Mouse (Mus musculus) kidney, postnatal 0 days (tissue): ENCODE measurements around the gene Itih4. TPM values are rescaled to one million over a fixed set of nuclear protein-coding genes. Genes with fewer than 3 reads are reported as not detected.

Experiments
- ATAC-seq: fragments of 200-750 bp; cut with Nextera tagmentation; replicated peaks from 2 replicates; pipeline ENCODE4 v1.8.0; 2017; ENCODE audit warnings: low read depth, moderate number of reproducible peaks, moderate TSS enrichment, moderate library complexity; ENCODE audit not compliant: low FRiP score
- DNase-seq: peaks from one replicate; pipeline ENCODE4 v3.0.0-alpha.2; 2016; ENCODE audit warnings: low spot score
- H3K27ac ChIP-seq: fragments of 300-500 bp; sonication (generic); 2 replicates; pipeline ENCODE4 v1.5.1; 2014; ENCODE audit warnings: mild to moderate bottlenecking
- H3K27me3 ChIP-seq: fragments of 300-500 bp; sonication (generic); 2 replicates; pipeline ENCODE4 v1.6.1; 2014; ENCODE audit warnings: low read length, mixed read lengths; ENCODE audit not compliant: insufficient read depth
- H3K36me3 ChIP-seq: fragments of 300-500 bp; sonication (generic); 2 replicates; pipeline ENCODE4 v1.6.1; 2014; ENCODE audit warnings: low read length, mixed read lengths; ENCODE audit not compliant: insufficient read depth
- H3K4me1 ChIP-seq: fragments of 300-500 bp; sonication (generic); replicated peaks from 2 replicates; pipeline ENCODE4 v1.6.1; 2014; ENCODE audit warnings: antibody characterized with exemption, low read length, mixed read lengths; ENCODE audit not compliant: insufficient read depth
- H3K4me2 ChIP-seq: fragments of 300-500 bp; sonication (generic); 2 replicates; pipeline ENCODE4 v1.6.1; 2014; ENCODE audit warnings: mild to moderate bottlenecking, low read length, moderate library complexity, mixed read lengths
- H3K4me3 ChIP-seq: fragments of 300-500 bp; sonication (generic); replicated peaks from 2 replicates; pipeline ENCODE4 v1.5.1; 2014; ENCODE audit warnings: low read depth, low read length
- H3K9ac ChIP-seq: fragments of 300-500 bp; sonication (generic); 2 replicates; pipeline ENCODE4 v1.6.1; 2014; ENCODE audit warnings: low read depth, low read length
- H3K9me3 ChIP-seq: fragments of 300-500 bp; sonication (generic); replicated peaks from 2 replicates; pipeline ENCODE4 v1.6.1; 2016; ENCODE audit warnings: low read length, inconsistent platforms, mixed read lengths
- CTCF ChIP-seq: IDR thresholded peaks from 2 replicates; pipeline ENCODE4 v1.5.1; 2016; ENCODE audit warnings: antibody characterized with exemption, low read depth, mild to moderate bottlenecking, moderate library complexity
- WGBS: fragments of 180-500 bp; shearing (Covaris S2); extraction: QIAGEN DNeasy Blood & Tissue Kit; methylation state at CpG from one replicate; pipeline ENCODE4 v1.1.7; 2014; 5-methylcytosine and 5-hydroxymethylcytosine counted together
- polyA plus RNA-seq: library from polyadenylated mRNA; unstranded; fragments of >200 nt; fragmentation: Nextera tagmentation; extraction: Ambion mirVana; gene quantifications from 2 replicates; pipeline ENCODE4 v1.2.1, GENCODE M21; 2015

Gene Itih4
- polyA plus RNA-seq, result 0.17 and 0.26 TPM in 2 replicates

DNA sequence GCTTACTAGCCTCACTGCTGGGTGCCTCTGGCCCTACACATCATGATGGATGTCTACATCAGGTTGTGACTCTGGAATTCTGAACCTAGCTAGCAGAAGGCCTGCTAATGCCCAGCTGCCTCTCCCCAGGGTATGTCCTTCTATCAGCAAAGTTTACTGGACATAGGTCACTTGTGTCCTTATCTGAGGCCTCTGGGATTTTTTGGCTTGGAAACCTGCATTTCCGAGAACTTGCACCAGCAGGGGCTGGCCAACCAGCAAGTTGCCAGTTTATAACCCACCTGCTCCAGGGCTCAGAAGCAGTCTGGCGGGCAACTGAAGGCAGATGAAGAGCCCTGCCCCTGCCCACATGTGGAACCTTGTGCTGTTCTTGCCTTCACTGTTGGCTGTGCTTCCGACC lies at the start of gene Itih4:
Gene Itih4 (plus strand): TSS at position 273 of the 400 bp plus-strand sequence.
- Histone ChIP-seq H3K27me3 (no peaks in the 10 kb centered on the region), H3K4me1 (peaks cover 6% of the 10 kb centered on the region; the same call in 1 of the 2 replicates), H3K9ac (no peak within 1 kb of the TSS), H3K27ac (no peak within 1 kb of the TSS), H3K4me2 (no peak within 1 kb of the TSS), H3K4me3 (no peak within 1 kb of the TSS), H3K9me3 (no peaks in the 10 kb centered on the region), H3K36me3 (no peaks in the 10 kb centered on the region)
- ATAC-seq (no peak), DNase-seq (no peak)
- WGBS, result 85% methylated on average over 3 of the region's 3 CpGs
- TF ChIP-seq CTCF, result no peak

DNA sequence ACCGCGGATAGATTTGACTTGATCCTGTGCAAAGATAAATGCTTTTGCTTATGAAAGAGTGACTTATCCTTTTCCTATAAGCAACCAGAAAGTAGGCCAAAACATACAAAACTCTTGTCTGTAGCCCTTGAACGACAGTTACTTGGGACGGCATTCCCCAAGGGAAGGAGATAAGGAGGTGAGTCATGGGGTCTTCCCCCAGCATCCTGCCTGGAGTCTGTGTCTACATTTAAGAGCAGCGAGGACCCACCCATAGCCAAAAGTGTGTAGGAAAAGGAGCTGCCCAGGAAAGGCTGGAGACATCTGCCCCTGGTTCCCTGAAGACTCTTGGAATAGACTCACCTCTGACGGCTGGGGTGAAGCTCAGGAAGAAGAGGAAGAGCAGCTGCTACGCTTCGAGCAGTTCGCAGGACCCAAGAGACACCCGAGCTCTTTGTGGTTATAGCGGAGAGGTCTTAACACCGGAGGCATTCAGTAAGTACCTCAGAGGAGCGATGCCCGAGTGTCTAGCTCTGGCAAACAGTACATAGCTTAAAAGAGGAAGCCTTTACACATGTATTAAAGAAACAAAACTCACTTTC lies 48.8 kb upstream of the Itih4 start:
- DNase-seq, result no peak
- 70% methylated on average over 14 of the region's 14 CpGs for WGBS
- TF ChIP-seq CTCF, result no peak
- Histone ChIP-seq H3K4me2 (no peak overlapping the region), H3K27me3 (no peaks in the 10 kb centered on the region), H3K9ac (no peak overlapping the region), H3K27ac (peak overlapping the region; percentile 13; the same call in 1 of the 2 replicates), H3K9me3 (no peaks in the 10 kb centered on the region), H3K4me1 (no peaks in the 10 kb centered on the region), H3K36me3 (no peaks in the 10 kb centered on the region), H3K4me3 (no peak overlapping the region)
- ATAC-seq, result no peak

DNA sequence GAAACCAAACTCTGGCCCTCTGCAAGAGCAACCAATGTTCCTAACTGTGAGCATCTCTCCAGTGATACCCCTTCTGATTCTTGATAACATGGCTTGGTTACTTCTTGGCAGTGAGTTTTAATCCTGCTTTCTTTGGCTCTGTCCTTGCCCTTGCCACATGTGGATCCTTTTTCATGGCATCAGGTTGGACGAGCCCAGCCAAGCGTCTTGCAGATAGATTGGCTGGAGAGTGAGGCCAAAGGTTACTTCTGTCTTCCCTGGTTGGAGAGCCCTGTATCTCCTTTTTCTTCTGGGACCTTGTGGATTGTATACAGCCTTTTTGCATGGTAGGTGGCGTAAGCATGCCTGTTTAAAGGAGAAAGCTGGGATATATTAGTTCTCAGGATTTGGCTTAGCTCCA lies 42.6 kb upstream of the Itih4 start:
- no peaks in the 10 kb centered on the region for H3K9me3 ChIP-seq
- no peak for TF ChIP-seq CTCF
- H3K27me3 ChIP-seq, result no peaks in the 10 kb centered on the region
- H3K27ac ChIP-seq, result no peak overlapping the region
- H3K9ac ChIP-seq, result no peak overlapping the region
- WGBS, result 84% methylated on average over 3 of the region's 3 CpGs
- no peak overlapping the region for H3K4me2 ChIP-seq
- H3K36me3 ChIP-seq, result no peaks in the 10 kb centered on the region
- no peak for DNase-seq
- H3K4me3 ChIP-seq, result no peak overlapping the region
- H3K4me1 ChIP-seq, result no peaks in the 10 kb centered on the region
- ATAC-seq, result no peak

DNA sequence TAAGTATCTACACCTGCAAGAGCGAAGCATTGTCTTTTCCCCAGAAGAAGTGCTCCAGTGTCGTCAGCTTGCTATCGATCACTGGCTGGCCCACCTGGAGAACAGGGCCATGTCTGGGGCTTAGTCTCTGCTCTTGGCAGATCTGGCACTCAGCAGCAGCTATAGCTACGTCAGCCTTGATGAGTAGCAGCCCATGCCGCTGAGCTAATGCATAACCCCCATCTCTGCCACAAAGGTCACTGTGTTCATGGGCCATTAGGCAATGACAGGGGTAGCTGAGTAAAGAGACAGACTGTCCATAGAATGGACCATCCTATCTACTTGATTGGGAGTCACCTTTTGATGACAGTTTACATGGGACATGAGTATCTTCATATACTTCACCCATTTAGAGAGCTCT lies 35.8 kb upstream of the Itih4 start:
- no peak for TF ChIP-seq CTCF
- Histone ChIP-seq H3K4me2 (no peak overlapping the region), H3K27me3 (no peaks in the 10 kb centered on the region), H3K9ac (no peak overlapping the region), H3K36me3 (no peaks in the 10 kb centered on the region), H3K4me3 (no peak overlapping the region), H3K9me3 (no peaks in the 10 kb centered on the region), H3K4me1 (no peaks in the 10 kb centered on the region), H3K27ac (no peak overlapping the region)
- ATAC-seq (no peak), DNase-seq (no peak)
- 80% methylated on average over 5 of the region's 5 CpGs for WGBS

DNA sequence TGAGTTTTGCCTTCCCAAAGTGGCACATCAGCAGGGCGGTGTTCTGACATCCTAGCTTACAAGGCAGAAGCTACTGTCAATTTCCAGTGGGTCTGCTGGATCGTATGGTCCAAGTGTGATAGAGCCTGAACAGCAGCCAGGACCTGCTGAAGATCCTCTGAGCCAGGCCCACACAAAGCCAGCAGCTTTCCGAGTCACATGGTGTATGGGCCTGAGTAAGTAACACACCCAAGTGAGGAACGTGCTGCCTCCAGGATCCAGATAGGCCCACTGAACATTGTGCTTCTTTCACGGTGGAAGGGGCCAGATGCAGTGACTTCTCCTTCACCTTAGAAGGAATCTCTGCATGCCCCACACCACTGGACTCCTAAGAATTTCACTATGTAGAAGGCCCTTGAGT lies 34.0 kb upstream of the Itih4 start:
- Histone ChIP-seq H3K9ac (no peak overlapping the region), H3K27me3 (no peaks in the 10 kb centered on the region), H3K4me3 (no peak overlapping the region), H3K9me3 (no peaks in the 10 kb centered on the region), H3K27ac (no peak overlapping the region), H3K36me3 (no peaks in the 10 kb centered on the region), H3K4me2 (no peak overlapping the region), H3K4me1 (no peaks in the 10 kb centered on the region)
- DNase-seq (no peak), ATAC-seq (no peak)
- WGBS, result 93% methylated on average over 5 of the region's 5 CpGs
- TF ChIP-seq CTCF, result no peak

DNA sequence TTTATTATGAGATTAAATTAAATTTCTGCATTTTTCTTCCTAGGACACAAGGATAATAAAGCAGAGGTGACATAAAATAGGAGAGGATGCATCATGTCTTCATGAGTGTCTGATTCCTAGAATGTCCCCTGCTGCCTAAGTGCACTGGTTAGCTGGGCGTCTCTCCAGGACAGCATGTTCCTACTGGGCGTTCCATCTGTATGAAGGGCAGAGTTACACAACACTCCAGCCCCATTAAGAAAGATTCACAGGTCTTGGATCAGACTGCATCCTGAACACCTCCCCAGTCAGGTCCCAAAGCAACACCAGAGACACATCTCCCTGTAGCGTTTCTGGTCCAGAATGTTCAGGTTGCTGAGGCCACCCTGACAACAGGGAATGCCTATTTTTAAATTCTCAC lies 31.0 kb upstream of the Itih4 start:
- DNase-seq (no peak), ATAC-seq (no peak)
- no peak overlapping the region for H3K4me3 ChIP-seq
- H3K9ac ChIP-seq, result no peak overlapping the region
- no peak for TF ChIP-seq CTCF
- WGBS, result 87% methylated on average over 3 of the region's 3 CpGs
- H3K9me3 ChIP-seq, result no peaks in the 10 kb centered on the region
- no peaks in the 10 kb centered on the region for H3K4me1 ChIP-seq
- no peak overlapping the region for H3K4me2 ChIP-seq
- H3K36me3 ChIP-seq, result no peaks in the 10 kb centered on the region
- H3K27me3 ChIP-seq, result no peaks in the 10 kb centered on the region
- no peak overlapping the region for H3K27ac ChIP-seq
